Mouse (Mus musculus) stomach, postnatal 0 days (tissue): Measurements from ENCODE around the gene Zscan5b. TPM values are rescaled to one million over a fixed set of nuclear protein-coding genes. Genes with fewer than 3 reads are reported as not detected.

Experiments used
- ATAC-seq: fragments of 200-750 bp; cut with Nextera tagmentation; 2 replicates; pipeline ENCODE4 v1.8.0; 2017; ENCODE audit not compliant: low FRiP score, low TSS enrichment
- DNase-seq: peaks from one replicate; pipeline ENCODE4 v3.0.0-alpha.2; 2016; ENCODE audit warnings: low spot score
- H3K27ac ChIP-seq: fragments of 300-500 bp; sonication (generic); replicated peaks from 2 replicates; pipeline ENCODE4 v1.5.1; 2014; ENCODE audit warnings: mild to moderate bottlenecking, control low read depth
- H3K27me3 ChIP-seq: fragments of 300-500 bp; sonication (generic); 2 replicates; pipeline ENCODE4 v1.6.1; 2014; ENCODE audit warnings: low read length; ENCODE audit not compliant: control insufficient read depth, insufficient read depth
- H3K36me3 ChIP-seq: fragments of 300-500 bp; sonication (generic); 2 replicates; pipeline ENCODE4 v1.6.1; 2014; ENCODE audit warnings: low read length, mixed read lengths; ENCODE audit not compliant: control insufficient read depth, insufficient read depth
- H3K4me1 ChIP-seq: fragments of 300-500 bp; sonication (generic); replicated peaks from 2 replicates; pipeline ENCODE4 v1.6.1; 2014; ENCODE audit warnings: antibody characterized with exemption; ENCODE audit not compliant: control insufficient read depth, insufficient read depth
- H3K4me2 ChIP-seq: fragments of 300-500 bp; sonication (generic); replicated peaks from 2 replicates; pipeline ENCODE4 v1.6.1; 2014; ENCODE audit warnings: low read depth, mild to moderate bottlenecking, control low read depth, moderate library complexity
- H3K4me3 ChIP-seq: fragments of 300-500 bp; sonication (generic); 2 replicates; pipeline ENCODE4 v1.5.1; 2014; ENCODE audit warnings: low read depth, low read length, control low read depth
- H3K9ac ChIP-seq: fragments of 300-500 bp; sonication (generic); 2 replicates; pipeline ENCODE4 v1.6.1; 2014; ENCODE audit warnings: mild to moderate bottlenecking, low read length, control low read depth, mixed read lengths
- H3K9me3 ChIP-seq: fragments of 300-500 bp; sonication (generic); 2 replicates; pipeline ENCODE4 v1.6.1; 2016; ENCODE audit warnings: low read length; ENCODE audit not compliant: control insufficient read depth
- CTCF ChIP-seq: IDR thresholded peaks from 2 replicates; pipeline ENCODE4 v1.5.1; 2016; ENCODE audit warnings: antibody characterized with exemption, low read depth, mild to moderate bottlenecking, moderate library complexity
- EP300 ChIP-seq: optimal IDR thresholded peaks from 2 replicates; pipeline ENCODE3; 2016; ENCODE audit warnings: antibody characterized with exemption
- WGBS: fragments of 180-500 bp; shearing (Covaris S2); extraction: QIAGEN DNeasy Blood & Tissue Kit; methylation state at CpG from one replicate; pipeline ENCODE4 v1.1.7; 2014; 5-methylcytosine and 5-hydroxymethylcytosine counted together
- polyA plus RNA-seq: library from polyadenylated mRNA; unstranded; fragments of >200 nt; fragmentation: Nextera tagmentation; extraction: Ambion mirVana; gene quantifications from 2 replicates; pipeline ENCODE4 v1.2.1, GENCODE M21; 2015

Gene Zscan5b
- polyA plus RNA-seq, 1 experiment from 2014 or later: not detected

DNA sequence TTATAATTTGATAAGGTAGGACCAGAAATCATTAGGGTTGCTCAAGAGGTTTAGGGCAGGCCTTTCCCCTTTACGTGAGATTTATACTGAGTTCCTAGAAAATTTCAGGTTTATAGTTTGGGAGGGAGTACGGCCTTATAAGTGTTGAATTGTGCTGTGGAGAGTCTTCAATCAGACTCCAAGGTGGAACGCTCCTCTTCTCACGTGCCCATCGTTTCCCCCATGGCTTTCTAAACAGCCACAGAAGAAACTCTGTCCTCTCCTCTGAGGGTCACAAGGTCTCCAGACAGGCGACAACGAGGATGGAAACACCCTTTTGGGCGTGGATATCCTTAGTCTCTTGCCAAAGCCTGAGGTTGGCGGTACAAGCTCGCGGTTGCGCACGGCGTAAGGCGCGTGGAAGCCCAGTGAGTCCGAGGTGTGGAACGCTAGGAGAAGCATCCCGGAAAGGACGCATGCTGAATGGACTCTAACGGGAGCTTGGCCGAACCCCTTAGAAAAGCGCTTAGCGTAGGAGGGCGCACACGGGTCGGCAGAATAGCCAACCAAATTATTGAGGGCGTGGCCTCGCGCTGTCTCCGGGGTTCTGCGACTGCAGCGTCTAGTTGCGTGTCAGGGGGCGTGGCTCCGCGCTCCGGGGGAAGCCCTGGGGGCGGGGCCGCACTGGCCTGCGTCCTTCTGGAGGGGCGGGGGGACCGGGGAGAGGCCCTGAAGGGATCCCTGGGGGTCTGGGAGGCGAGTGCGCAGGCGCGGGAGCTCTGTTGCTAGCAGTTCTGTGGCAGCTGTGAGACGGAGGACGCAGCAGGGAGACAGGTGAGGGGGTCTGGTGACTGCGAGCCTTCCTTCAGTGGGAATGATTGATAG is 64.0 kb downstream of the Zscan5b start, which contains the start of gene Zfp667:
TSS of gene Zfp667 (plus strand) at position 738 of the 864 bp plus-strand sequence.
- Histone ChIP-seq H3K9me3 (no peaks in the 10 kb centered on the region), H3K27ac (peak within 1 kb of the TSS; percentile 20), H3K36me3 (no peaks in the 10 kb centered on the region; the same call in 1 of the 2 replicates), H3K4me2 (peak within 1 kb of the TSS; percentile 68), H3K4me1 (peaks cover 3% of the 10 kb centered on the region; the same call in 1 of the 2 replicates), H3K9ac (peak within 1 kb of the TSS; percentile 54), H3K4me3 (peak within 1 kb of the TSS; percentile 48), H3K27me3 (no peaks in the 10 kb centered on the region)
- peak; percentile 40 for TF ChIP-seq CTCF
- no peak for TF ChIP-seq EP300
- ATAC-seq (peak; percentile 88), DNase-seq (peak; percentile 95)
- 2% methylated on average over 47 of the region's 50 CpGs for WGBS

- 16% methylated on average over 15 of the region's 15 CpGs for WGBS
- Histone ChIP-seq H3K4me3 (peak overlapping the region; percentile 48), H3K36me3 (no peaks in the 10 kb centered on the region; the same call in 1 of the 2 replicates), H3K27ac (no peak overlapping the region), H3K27me3 (no peaks in the 10 kb centered on the region), H3K4me2 (peak overlapping the region; percentile 68), H3K9ac (peak overlapping the region; percentile 54), H3K9me3 (no peaks in the 10 kb centered on the region), H3K4me1 (peaks cover 3% of the 10 kb centered on the region; the same call in 1 of the 2 replicates)
- ATAC-seq: peak; percentile 4; the same call in 1 of the 2 replicates
- TF ChIP-seq EP300: no peak
- no peak for TF ChIP-seq CTCF
- DNase-seq: no peak
Measured at GRCm38 (mm10) chr7:6286921-6287531, 64.9 kb downstream of the Zscan5b start.

Other genes with a start within 250 kb of the Zscan5b start
- gene Vmn1r65, start 211.3 kb upstream of the Zscan5b start, polyA plus RNA-seq: not detected in 2 replicates
- gene Nlrp4c, start 177.1 kb upstream of the Zscan5b start, polyA plus RNA-seq: 0.02 TPM in 1 of 2 replicates, not detected in the other
- gene Zfp787, start 66.3 kb upstream of the Zscan5b start, polyA plus RNA-seq: 36.9 and 41.2 TPM in 2 replicates
- gene Zfp444, start 50.1 kb upstream of the Zscan5b start, polyA plus RNA-seq: 23.7 and 25.3 TPM in 2 replicates
- not detected in 2 replicates for gene Galp, start 25.2 kb upstream of the Zscan5b start, polyA plus RNA-seq
- not detected in 2 replicates for gene Epp13, start 30.4 kb downstream of the Zscan5b start, polyA plus RNA-seq
- gene Zfp667, start 64.3 kb downstream of the Zscan5b start, polyA plus RNA-seq: 5.2 and 5.4 TPM in 2 replicates
- 1.9 and 2.0 TPM in 2 replicates for gene Zfp583, start 109.0 kb downstream of the Zscan5b start, polyA plus RNA-seq
- gene Gm3854, start 121.5 kb downstream of the Zscan5b start, polyA plus RNA-seq: 0.35 and 0.41 TPM in 2 replicates
- gene Zfp78, start 141.0 kb downstream of the Zscan5b start, polyA plus RNA-seq: 1.0 and 1.9 TPM in 2 replicates
- 2.4 and 2.6 TPM in 2 replicates for gene Zfp28, start 161.0 kb downstream of the Zscan5b start, polyA plus RNA-seq
- 0.02 and 0.10 TPM in 2 replicates for gene Smim17, start 176.4 kb downstream of the Zscan5b start, polyA plus RNA-seq
- gene Gm20715, start 188.0 kb downstream of the Zscan5b start, polyA plus RNA-seq: not detected in 2 replicates
- gene Olfr1344, start 216.4 kb downstream of the Zscan5b start, polyA plus RNA-seq: not detected in 2 replicates
- not detected in 2 replicates for gene Olfr1336, start 233.9 kb downstream of the Zscan5b start, polyA plus RNA-seq
- gene Olfr1346, start 244.8 kb downstream of the Zscan5b start, polyA plus RNA-seq: not detected in 2 replicates